ENCODE assay signal across 24 mouse cellular contexts in the genomic region with DNA sequence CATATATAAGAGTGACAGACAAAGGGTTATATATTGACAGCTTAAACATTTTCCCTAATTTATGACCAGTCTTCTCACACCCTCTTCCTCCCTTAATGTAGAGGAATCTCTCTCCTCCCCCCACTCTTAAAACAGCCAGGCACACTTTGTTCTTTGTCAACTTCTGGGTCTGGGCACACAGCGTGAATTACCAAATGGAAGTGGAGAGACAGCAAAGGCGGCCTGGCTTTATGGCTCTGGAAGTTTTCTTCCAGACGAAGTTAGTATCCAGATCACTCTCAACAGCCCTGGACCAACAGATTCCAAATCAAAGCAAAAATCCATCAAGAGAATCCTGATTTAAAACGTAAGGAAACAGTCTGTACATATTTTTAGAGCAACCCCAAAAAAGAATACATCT.
DNase-seq lines count a peak whose midpoint lies in the region; ATAC-seq and TF ChIP-seq lines count a peak whose summit lies in the region.
"Had no signal": no experiment of that assay in that cellular context is flagged by ENCODE, and none has a peak within 500 bp of the region (broad histone marks: within the 10 kb centered on the region; RNA-seq: fewer than 3 reads in every experiment).

No protein-coding gene starts in this region.

- H3K4me2 ChIP-seq in kidney, postnatal 0 days (ENCODE audit: low read length), result no peak overlapping the region
- H3K4me2 ChIP-seq: kidney, embryonic 15.5 days; liver, embryonic 12.5 days; midbrain, embryonic 15.5 days had no signal

- ATAC-seq in kidney, postnatal 0 days (replicated peaks; ENCODE audit: low FRiP score, low read depth), result no peak
- ATAC-seq: forebrain, embryonic 14.5 days; hindbrain, embryonic 16.5 days; liver, embryonic 12.5 days; liver, postnatal 0 days; midbrain, embryonic 15.5 days; Patski had no signal

- no peaks in the 10 kb centered on the region for H3K27me3 ChIP-seq in kidney, postnatal 0 days (ENCODE audit: insufficient read depth, low read length)
- H3K27me3 ChIP-seq: kidney, embryonic 15.5 days; liver, embryonic 12.5 days; midbrain, embryonic 15.5 days had no signal

- no peaks in the 10 kb centered on the region for H3K4me1 ChIP-seq in kidney, postnatal 0 days (replicated peaks; ENCODE audit: insufficient read depth, low read length)
- H3K4me1 ChIP-seq: kidney, embryonic 15.5 days; liver, embryonic 12.5 days; midbrain, embryonic 15.5 days had no signal

- intact Hi-C loops in gastrocnemius, adult 2 months (cut with DNase I), result no loop called here

- no peak for TF ChIP-seq CTCF in gastrocnemius, adult 2 months (IDR thresholded peaks at IDR 0.05)
- TF ChIP-seq CTCF in kidney, postnatal 0 days (IDR thresholded peaks at IDR 0.05; ENCODE audit: low read depth), result no peak

- H3K4me3 ChIP-seq in gastrocnemius, adult 2 months, result no peak overlapping the region
- H3K4me3 ChIP-seq in kidney, postnatal 0 days (replicated peaks; ENCODE audit: low read depth, low read length), result no peak overlapping the region
- H3K4me3 ChIP-seq: kidney, embryonic 15.5 days; liver, embryonic 12.5 days; midbrain, embryonic 15.5 days had no signal

- no peak overlapping the region for H3K9ac ChIP-seq in kidney, postnatal 0 days (ENCODE audit: low read depth, low read length)
- H3K9ac ChIP-seq: kidney, embryonic 15.5 days; liver, embryonic 12.5 days; liver, postnatal 0 days; midbrain, embryonic 15.5 days had no signal

- no peaks in the 10 kb centered on the region for H3K9me3 ChIP-seq in kidney, postnatal 0 days (replicated peaks; ENCODE audit: low read length)
- H3K9me3 ChIP-seq: kidney, embryonic 15.5 days; liver, embryonic 12.5 days; midbrain, embryonic 15.5 days had no signal

- WGBS in kidney, postnatal 0 days, result 31% methylated on average over 4 of the region's 4 CpGs

- DNase-seq in gastrocnemius, adult 2 months, result no peak
- DNase-seq in gastrocnemius, adult 18-20 months (ENCODE audit: low spot score), result no peak
- peak; percentile 22 for DNase-seq in kidney, postnatal 0 days (ENCODE audit: low spot score)
- no peak for DNase-seq in kidney, postnatal 14 days
- DNase-seq in brain, adult 2 months (ENCODE audit: low read depth, low spot score), result peak; percentile 28
- DNase-seq in lung, postnatal 36 days, result peak; percentile 44
- DNase-seq in cerebellum, postnatal 36 days, result no peak
- DNase-seq: adrenal gland, postnatal 25 days; cerebellum, adult 18-20 months; cerebellum, postnatal 10 days; kidney, adult 18-20 months; layer of hippocampus, postnatal 36 days; left cerebral cortex, postnatal 4 days; liver, postnatal 0 days; right cerebral cortex, postnatal 25 days; spleen, adult 18-20 months; thymus, adult 2 months; thymus, postnatal 36 days had no signal

- peak overlapping the region; percentile 13; the same call in 1 of the 2 replicates for H3K27ac ChIP-seq in gastrocnemius, adult 2 months
- H3K27ac ChIP-seq in kidney, postnatal 0 days, result no peak overlapping the region
- H3K27ac ChIP-seq: kidney, embryonic 15.5 days; liver, embryonic 12.5 days; midbrain, embryonic 15.5 days had no signal

- no peaks in the 10 kb centered on the region for H3K36me3 ChIP-seq in kidney, postnatal 0 days (ENCODE audit: insufficient read depth, low read length)
- H3K36me3 ChIP-seq: kidney, embryonic 15.5 days; liver, embryonic 12.5 days; midbrain, embryonic 15.5 days had no signal

Comparison
In these comparisons a context has a peak if more than half of its experiments do, and no peak if none do; other contexts are left out.
1. DNase-seq: peak in kidney, postnatal 0 days (single experiment), brain, adult 2 months (single experiment) and lung, postnatal 36 days (single experiment); none in gastrocnemius, adult 2 months (single experiment), gastrocnemius, adult 18-20 months (single experiment), kidney, postnatal 14 days (single experiment) and cerebellum, postnatal 36 days (0 of 2).